Mouse (Mus musculus): ENCODE results near the gene Clgn.

The Clgn gene

DNA sequence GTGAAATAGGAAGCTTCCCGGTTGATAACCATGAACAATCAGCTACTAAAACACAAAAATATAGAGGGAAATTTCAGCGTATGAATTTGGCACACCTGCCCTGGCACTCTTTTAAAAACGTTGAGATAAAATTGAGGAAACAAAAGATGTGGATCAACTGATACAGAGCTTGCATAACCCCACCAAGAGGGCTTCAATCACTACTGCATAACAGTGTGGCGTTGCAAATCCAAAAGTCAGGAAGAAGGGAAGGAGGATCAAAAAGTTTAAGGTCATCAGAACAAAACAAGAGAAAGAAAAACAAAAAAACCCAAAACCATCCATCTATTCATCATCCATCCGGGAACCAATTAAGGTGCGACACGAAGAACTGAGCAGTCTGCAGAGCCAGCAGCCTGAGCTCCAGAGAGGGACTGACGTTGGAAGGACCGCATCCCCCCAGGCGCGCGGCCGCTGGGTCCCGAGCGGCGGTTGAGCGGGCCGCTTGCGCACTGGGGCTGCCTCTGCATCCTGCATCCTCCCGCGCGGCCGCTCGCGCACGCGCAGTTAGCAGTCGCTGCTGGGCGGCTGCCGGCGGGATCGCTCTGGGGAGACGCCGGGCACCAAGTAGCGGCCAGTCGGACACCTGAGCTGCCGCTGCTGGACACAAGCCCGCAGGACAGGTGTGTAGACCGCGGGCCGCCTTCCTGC is at the start of gene Clgn:
Gene Clgn, plus strand, starts transcription at position 552 of the 690 bp plus-strand sequence.
- no peak for DNase-seq (ENCODE audit: low spot score)

DNA sequence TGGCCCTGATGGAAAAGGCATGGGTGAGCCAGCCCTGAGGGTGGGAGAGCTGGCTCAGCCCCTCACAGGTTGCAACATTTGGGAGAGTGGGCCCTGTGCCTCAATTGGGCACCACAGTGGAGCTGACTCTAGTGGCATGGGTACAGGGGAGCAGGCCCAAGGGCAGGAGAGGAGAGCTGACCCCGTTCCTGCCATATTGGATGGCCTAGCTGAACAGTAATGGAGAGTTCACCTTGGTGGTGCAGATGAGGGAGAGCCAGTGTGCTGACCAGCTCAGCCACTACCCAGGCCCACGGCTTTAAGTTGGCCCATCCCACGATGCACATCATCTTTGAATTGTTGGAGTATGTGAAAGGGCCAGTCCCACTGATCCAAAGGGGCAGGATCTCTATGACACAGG is 47.6 kb upstream of the Clgn start:
- DNase-seq (ENCODE audit: low spot score): no peak

DNA sequence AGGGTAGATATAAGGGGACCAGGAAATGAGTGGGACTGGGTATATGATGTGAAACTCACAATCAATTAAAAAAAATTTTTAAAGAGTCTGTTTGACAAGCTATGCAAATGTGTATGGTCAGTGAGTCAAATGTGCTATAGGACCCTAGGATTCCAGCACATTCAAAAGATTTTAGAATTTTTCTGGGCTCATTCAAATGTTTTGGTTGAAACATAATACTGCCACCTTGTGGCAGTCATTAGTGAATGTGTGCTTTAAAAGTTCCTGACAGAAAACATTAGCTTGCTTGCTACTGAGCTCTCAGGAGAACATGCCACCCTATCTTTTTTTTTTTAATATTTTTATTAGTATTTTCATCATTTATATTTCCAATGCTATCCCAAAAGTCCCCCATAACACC is 47.0 kb upstream of the Clgn start:
- no peak for DNase-seq (ENCODE audit: low spot score)

DNA sequence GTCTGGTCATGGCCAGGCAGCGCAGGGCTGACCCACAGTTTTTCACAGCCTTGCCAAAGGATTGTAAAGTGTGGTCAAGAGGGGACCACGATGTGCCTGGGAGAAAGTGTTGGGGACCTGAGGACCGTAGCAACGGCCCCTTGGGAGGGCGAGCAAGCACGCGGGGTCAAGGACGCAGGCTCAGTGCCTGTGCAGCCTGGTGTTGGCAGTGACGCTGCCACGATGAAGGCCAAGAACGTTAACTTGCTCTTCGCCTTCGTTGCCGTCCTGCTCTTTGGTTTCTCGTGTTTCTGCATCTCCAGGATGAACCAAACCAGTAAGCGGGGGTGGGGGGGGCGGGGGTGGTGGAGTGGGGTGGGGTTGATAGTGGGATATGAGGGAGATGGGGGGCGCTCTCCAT is 41.4 kb upstream of the Clgn start, which contains the start of gene Mgat4d:
Gene Mgat4d, plus strand, starts transcription at position 209 of the 400 bp plus-strand sequence.
- no peak for DNase-seq (ENCODE audit: low spot score)

DNA sequence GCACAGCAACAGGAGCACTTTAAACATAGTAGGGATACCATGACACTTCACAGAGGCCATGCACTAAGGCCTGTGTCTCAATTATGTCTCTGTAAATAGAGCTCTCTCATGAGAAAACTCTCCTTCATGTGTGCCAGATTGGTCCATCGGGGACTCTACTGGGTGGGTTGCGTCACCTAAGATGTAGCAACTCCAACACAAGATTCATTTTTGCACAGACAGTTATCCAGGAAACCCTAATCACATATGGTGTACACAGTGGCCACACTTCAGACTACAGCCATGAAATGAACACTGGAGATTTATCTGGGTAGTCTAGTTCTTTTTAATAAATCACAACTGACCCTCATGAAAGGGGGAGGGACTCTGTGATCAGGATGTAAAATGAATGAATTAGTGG is 38.4 kb upstream of the Clgn start:
- no peak for DNase-seq (ENCODE audit: low spot score)

DNA sequence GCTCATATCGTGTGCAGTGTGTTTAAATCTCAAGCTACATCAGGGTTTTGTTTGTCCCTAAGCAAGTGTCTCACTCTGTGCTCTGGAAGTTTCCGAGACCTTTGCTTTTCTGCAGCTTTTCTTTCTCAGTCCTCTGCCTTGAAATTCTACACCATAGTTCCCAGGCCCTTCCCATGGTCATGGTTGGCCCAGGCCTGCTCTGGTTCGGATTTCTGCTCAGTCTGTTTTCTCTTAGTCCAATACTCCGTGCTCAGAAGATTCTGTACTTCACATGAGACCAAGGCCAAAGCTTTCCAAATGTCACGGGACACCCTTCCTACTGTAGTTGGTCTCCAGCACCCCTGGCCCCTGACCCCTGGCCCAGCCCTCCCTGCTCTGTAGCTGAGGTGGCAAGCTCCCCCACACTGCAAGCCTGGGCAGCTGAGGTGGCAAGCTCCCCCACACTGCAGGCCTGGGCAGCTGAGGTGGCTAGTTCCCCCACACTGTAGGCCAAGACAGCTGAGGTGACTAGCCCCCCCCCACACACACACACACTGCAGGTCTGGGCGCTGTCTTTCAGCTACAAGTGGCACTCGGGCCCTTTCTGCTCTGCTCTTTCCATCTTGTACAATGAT is 26.4 kb upstream of the Clgn start:
- no peak for DNase-seq (ENCODE audit: low spot score)

DNA sequence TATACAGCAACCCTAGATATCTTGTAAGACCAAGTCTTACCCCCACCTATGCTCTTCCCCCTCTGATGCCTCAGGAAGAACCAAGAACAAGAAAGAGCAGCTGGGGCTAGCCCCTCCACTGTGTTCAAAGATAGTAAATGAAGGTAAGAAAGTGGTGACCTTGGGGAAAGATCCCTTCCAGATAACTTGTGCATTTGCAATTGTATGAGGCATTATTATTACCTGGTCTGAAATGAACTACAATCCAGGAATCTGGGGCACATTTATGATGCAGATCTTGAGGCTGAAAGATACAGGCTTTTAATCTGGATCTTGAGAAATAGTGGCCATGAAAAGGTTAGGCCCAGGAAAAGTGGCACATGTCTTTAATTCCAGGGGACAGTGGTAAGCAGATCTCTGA is 12.4 kb upstream of the Clgn start:
- DNase-seq (ENCODE audit: low spot score): no peak

DNA sequence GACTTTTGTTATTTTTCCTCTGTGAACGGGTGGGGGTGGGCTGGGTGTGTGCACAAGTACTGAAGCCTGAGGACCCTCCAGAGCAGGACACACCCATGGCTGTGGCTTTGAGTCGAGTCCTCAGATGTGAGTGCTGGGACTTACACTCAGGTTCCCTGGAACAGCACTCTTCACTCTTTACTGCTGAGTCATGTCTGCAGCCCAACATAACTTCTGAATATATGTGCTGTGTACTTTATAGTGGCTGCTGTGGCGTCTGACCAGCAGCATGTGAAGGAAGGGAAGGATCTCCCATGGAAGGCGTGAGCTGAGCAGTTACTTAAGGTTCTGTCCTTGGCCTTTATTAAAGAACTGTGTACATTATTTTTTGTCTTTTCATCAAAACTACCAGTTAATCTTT is 9.5 kb upstream of the Clgn start:
- DNase-seq (ENCODE audit: low spot score): no peak

DNA sequence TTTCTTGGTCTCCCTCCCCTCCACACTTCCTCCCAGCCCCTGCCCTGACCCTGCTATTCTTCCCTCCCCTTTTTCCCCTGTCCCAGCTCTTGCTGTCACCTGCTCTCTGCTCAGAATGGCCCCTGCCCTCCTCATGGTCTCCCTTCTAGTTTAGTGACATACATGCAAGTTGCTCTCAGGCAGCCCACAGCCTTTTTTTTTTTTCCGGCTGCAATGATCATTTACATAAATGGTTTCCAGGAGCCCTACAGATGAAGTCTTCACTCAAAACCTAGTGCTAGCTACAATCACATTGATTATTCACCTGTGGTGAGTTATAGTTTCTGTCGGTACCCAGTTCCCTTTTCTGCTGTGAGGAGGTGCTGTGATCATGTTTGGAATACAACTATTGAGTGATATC is 8.7 kb upstream of the Clgn start:
- no peak for DNase-seq (ENCODE audit: low spot score)

DNA sequence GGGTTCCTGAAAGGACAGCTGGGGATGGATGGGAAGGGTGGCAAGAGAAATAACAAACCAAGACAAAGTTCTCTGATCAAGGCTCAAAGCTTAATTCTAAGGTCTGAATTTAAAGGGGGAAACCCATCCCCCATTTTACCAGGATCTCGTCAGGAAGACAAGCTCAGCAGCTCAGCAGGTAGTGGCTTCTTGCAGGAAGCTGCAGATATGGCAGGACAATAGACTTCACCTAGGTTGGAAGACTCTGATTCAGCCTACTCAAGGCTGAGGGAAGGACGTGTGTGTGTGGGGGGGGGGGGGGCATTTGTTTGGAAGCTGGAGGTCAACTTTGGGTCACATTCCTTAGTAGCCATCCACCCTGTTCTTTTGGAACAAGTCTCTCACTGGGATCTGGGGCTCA is 6.8 kb upstream of the Clgn start:
- DNase-seq (ENCODE audit: low spot score): no peak

DNA sequence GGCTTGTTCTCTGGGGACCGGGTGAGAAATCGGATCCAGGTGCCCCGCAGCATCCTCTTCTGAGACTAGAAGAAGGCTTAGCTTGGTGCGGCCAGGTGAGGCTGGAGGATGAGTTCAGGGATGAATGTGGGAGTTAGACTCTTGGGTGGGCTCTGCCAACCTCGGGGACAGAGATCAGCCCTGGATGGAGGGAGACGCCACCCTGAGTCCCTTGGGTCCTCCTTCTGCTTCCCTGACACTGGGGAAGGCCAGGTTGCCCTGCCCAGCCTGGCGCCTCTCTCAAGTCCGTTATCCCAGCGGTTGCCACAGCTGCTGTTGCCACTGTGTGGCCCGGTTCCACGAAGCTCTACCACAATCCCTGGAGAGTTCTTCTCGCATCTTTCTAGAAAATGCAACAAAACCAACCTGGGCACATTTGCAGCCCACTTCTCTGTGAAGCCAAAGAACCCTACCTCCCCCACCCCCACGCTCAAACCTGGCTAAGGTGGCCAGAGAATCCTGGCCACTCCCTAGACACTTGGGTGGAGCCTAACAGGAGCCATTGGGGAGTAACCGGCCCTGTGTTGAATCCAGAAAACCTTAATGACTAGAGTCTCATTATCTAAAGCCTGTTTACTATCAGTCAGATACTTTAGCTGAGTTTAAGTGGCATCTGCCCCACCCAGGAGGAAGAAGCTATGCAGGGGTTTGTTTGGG is 487 bp downstream of the Clgn start:
- no peak for DNase-seq (ENCODE audit: low spot score)

DNA sequence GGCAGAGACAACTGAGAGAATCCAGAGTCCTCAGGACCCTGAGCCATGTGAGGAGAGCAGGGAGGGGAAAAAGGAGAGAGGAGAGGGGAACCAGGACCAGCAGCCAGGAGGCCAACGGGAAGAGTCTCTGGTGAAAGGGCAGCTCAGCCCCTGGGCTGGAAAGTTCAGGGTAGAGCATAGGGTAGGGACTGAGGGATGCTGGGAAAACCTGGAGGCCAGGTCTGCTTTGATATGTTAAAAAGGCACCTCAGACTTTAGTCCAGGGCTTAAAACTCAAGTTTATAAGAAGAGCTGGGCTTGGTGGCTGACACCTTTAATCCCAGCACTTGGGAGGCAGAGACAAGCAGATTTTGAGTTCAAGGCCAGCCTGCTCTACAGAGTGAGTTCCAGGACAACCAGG is 2.9 kb downstream of the Clgn start:
- DNase-seq (ENCODE audit: low spot score): no peak

DNA sequence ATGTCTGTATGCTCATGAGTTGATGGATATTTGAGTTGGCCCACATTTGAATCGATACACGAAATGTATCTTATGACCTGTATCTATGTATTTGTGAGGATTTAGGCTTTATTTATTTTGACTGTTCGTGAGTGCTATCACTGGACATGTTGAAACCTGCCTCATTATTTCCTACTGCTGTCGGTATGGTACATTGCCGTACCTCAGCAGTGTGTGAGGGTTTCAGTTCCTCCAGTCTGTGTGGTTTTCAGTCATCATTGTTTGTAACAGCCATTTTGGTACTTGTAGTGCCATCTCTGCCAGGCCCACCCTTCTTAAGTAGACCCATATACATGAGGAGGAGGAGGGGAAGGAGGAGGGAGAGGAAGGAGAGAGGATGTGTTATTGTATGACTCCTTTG is 4.7 kb downstream of the Clgn start:
- no peak for DNase-seq (ENCODE audit: low spot score)

DNA sequence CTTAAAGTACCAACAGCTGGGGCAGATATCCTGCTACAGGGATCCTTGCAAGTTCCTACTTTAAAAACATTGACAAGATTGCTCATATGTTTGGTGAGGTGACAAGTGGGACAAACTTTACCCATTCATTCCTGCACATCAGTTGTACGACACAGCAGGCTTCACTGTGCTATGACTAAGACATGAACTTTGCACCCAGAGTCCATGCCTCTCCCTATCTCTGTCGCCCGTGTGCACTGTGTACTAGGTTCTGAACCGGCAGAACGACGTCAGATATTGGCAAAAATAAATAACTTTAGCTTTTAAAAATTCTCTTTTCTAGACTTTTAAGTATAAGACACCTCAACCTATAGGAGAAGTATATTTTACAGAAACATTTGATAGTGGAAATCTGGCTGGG is 7.0 kb downstream of the Clgn start:
- DNase-seq (ENCODE audit: low spot score): no peak

DNA sequence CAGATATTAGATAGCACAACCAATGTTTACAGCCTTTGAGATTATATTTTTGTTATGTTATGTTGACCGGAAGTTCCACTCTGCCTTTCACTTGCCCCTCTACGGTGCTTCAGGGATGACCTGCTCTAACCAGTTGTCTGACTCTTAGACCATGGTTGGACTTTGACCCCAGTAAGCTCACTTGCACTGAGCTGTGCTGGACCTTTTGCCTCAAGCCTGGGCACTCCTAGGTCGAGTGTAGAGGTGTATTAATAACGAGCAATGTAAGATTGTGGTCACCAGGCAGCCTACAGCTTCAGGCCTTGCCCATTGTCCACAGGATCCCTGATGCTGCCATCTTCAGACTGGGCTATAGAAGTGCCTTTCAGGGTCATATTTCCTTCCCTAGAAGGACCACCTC is 8.1 kb downstream of the Clgn start:
- DNase-seq (ENCODE audit: low spot score): no peak

DNA sequence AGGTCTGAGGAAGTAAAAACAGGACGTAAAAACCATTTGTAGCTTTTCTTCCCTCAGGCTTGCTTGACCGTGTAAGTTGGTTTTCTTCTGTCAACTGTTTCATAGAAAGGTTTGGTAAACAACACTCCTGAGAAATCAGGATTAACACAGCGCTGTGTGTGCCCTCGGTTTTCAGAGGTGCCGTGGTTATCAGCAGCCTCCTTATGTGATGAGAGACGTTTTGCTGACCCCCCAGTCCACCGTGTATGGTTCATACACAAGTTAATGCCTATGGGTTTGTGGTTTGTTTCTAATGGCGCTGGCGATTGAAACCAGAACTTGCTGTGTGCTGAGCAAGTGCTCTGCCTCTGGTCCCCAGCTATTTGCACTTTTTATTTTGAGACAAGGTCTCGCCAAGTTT is 15.9 kb downstream of the Clgn start:
- DNase-seq (ENCODE audit: low spot score): no peak

DNA sequence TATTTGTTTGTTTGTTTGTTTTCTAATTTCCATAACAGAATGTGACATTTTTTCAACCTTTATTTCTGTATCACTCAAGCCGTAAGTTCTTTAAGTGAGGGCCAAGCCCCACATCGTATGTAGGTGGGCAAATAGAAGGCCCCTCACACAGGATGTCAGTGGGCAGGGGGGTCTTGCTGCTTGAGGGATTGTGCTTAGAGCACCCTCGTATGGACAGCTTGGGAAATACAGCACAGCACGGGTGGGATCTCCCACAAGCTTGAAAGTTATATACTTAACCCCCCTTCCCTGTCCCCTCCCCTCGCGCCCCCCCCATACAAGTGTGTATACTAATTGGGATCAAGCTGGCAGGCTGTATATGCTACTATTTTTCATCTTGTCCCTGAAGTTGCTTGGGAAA is 17.2 kb downstream of the Clgn start:
- no peak for DNase-seq (ENCODE audit: low spot score)

DNA sequence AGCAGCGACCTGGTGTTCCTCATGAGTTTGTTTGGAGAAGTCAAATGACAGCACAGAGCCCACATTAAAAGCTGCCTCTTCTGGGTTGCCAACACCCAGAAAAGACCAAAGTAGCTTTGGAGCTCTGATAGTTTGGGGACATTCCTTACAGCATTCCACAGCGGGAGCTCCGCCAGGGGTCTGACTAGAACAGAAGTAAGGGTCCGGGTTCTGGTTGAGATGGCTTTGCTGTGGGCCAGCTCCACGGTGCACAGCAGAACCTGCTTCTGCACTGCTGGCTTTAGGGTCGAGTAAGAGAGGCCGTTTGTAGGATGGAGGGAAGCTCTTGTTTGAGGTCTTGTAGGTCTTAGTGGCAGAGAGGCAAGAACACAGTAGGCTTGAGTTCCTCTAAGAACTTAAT is 18.8 kb downstream of the Clgn start:
- DNase-seq (ENCODE audit: low spot score): no peak

DNA sequence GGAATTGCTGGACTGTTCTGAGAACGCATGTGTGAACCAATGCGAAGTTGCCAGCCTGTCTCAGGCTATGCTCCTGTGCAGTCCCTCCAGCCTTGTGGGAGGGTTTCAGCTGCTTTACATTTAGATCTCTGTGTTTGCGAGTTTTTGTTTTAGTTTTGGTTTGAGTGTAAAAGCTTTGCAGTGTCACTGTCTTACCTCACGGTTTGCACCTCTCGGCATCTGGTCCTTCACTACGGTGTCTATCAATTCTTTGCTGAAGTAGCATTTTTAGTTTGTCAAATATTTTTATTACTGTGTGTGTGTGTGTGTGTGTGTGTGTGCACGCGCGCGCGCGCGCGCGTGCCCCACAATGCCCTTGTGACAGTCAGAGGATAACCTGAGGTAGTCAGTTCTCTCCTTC is 27.2 kb downstream of the Clgn start:
- DNase-seq (ENCODE audit: low spot score): no peak

DNA sequence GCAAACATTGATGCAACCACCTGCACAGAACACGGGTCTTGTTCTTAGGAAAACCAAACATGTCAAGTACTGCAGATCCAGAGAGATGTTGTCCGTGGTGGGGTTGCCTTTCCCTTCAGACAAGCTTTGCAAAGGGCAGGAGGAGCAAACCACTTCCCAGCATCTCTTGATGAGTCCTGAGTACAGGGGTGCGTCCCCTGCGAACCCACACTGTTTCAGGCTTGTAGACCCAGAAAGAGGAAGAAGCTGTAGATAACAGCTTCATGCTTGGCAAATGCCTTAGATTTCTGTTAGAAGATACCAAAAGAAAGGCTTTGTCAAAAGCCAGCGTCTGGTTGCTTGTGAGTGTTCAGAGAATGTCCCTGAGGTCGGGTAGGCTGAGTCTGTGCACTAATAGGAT is 28.3 kb downstream of the Clgn start:
- DNase-seq (ENCODE audit: low spot score): no peak

DNA sequence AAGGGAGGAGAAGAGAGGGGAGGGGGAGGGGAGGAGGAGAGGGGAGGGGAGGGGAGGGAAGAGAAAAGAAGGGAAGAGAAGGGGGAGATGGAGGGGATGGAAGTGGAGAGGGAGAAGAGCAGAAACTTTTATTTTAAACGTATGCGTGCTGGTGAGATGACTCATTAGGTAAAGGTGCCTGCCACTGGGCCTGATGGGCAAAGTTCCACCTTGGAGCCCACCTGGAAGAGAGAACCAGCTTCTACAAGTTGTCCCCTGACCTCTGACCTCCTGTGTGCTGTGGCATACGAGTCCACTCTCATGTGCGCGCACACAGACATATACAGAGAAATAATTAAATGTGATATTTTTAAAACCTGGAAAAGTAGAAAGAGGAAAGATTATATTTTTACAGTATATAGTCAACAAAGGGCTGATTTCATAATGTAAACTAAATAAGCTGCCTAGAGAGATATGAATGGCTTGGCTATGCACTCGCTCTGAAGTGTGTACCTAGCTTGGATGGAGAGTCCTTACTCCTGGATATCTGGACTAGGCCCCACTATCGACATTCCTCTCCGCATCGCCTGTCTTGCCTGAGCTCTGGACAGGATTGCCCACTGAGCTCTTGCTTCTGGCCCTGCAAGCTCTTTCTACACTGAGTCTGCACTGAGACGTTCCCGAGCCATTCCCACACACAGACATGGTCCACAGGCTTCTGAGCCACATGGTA is 29.3 kb downstream of the Clgn start:
- DNase-seq (ENCODE audit: low spot score): no peak

DNA sequence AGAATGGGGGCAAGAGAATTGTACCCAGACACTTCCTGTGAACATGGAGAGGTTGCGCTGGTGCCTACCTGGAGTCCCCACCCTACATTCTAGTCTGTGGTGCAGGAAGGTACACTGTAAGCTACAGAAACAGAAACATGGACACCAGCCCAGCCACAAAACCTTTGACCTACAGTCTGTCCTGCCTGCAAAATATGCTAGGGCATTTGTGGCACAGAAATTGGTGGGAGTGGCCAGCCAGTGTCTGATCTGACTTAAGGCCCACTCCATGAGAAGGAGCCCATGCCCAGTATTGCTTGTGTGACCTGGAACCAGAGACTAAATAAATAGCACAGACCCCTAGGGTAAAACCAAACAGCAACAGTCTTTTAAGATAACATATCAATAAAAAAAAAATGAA is 31.7 kb downstream of the Clgn start:
- no peak for DNase-seq (ENCODE audit: low spot score)

Data from urinary bladder, postnatal 10 days (tissue).